Mouse (Mus musculus): ENCODE results near the gene Cacnb1. TPM values are rescaled to one million over a fixed set of nuclear protein-coding genes. Genes with fewer than 3 reads are reported as not detected.

The Cacnb1 gene
- total RNA-seq, 1 experiment: 6.2 TPM

DNA sequence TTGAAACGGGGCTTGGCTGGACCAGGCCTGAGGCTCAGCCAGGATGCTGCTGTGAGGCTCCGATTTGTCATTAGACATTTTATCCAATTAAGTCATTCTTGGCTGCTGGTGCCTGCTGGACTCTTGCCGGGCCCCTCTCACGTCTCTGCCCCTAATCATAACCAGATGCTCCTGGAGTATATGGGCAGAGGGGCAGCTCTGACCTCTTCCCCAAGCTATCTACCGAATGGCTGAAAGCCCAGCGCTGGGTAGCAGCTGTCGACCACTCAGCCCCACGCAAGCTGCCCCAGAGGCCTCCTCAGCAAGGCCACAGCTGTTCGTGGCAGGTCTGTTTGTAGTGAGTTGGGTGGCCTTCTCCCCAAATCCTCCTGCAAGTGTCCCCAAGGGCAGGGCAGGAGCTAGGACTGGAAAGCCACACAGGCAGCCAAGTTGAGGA lies 42.3 kb downstream of the Cacnb1 start:
- Histone ChIP-seq H3K9me3 (ENCODE audit: control insufficient read depth, insufficient read depth, low read depth, low read length) (no peaks in the 10 kb centered on the region), H3K27ac (ENCODE audit: insufficient read depth, low read depth, low read length, poor library complexity, severe bottlenecking) (no peak overlapping the region), H3K9ac (ENCODE audit: insufficient read depth, low read depth, low read length, poor library complexity, severe bottlenecking) (peak overlapping the region; percentile 7; the same call in 1 of the 2 replicates), H3K4me1 (ENCODE audit: control insufficient read depth in 2 of 2, insufficient read depth in 2 of 2, low read length in 2 of 2, poor library complexity in 1 of 2) (peaks cover 17 to 37% of the 10 kb centered on the region in 2 experiments; a peak in 3 of 4 replicates), H3K36me3 (ENCODE audit: control insufficient read depth, insufficient read depth, low read length, poor library complexity, severe bottlenecking) (no peaks in the 10 kb centered on the region), H3K4me3 (ENCODE audit: insufficient read depth in 1 of 2, low read depth in 1 of 2, low read length in 2 of 2, poor library complexity in 1 of 2, severe bottlenecking in 1 of 2) (no peak overlapping the region)
- DNase-seq (ENCODE audit: low read depth, low spot score): no peak
- no peak for TF ChIP-seq ZC3H11A (IDR thresholded peaks at IDR 0.05; ENCODE audit: borderline replicate concordance, low read depth, low read length)
- no peak for TF ChIP-seq CHD2 (IDR thresholded peaks at IDR 0.05; ENCODE audit: low read depth, low read length)
- TF ChIP-seq HCFC1 (IDR thresholded peaks at IDR 0.05; ENCODE audit: borderline replicate concordance, insufficient read depth, low read length): no peak
- no peak for TF ChIP-seq ZNF384 (IDR thresholded peaks at IDR 0.05; ENCODE audit: low read depth, low read length)
- TF ChIP-seq MAFK (IDR thresholded peaks at IDR 0.05; ENCODE audit: insufficient read depth, low read depth, low read length): no peak
- in situ Hi-C loops (cut with MboI; ENCODE audit: low sequenced_read_pairs in 2 of 2, unreplicated experiment in 2 of 2): no loop called here

DNA sequence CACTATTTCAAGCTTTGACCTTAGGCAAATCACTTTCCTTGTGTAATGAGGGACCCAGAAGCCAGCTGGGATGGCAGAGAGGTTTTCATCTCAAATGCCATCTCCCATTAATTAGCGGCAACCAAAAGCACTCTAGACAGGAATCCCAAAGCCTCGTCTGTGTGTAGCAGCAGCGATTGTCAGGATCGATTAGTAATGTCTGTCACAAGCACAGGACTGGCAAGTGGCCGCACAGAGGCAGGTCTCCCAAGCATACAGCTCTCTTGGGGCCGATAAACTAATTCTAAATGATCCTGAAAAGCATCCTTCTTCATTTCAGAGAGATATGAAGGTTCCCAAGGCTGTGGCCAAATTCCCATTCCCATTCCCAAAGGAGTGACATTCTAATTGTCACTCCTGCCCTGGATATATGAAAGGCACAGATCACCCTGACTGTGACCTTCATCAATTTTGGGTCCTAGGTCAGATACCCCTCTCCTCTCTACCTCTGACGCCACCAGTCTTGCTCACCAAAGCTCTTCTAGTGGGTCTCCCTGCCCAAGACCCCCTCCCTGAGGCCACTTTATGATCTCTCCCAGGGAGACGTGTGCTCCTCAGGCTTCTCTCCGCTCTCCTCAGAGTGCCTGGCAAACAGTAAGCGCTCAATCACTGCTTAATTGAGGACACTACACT lies 42.9 kb downstream of the Cacnb1 start:
- DNase-seq (ENCODE audit: low read depth, low spot score): no peak
- peak overlapping the region; percentile 31 to 66; a peak in 3 of 4 replicates for H3K4me3 ChIP-seq (ENCODE audit: insufficient read depth in 1 of 2, low read depth in 1 of 2, low read length in 2 of 2, poor library complexity in 1 of 2, severe bottlenecking in 1 of 2)
- no peak overlapping the region for H3K9ac ChIP-seq (ENCODE audit: insufficient read depth, low read depth, low read length, poor library complexity, severe bottlenecking)

DNA sequence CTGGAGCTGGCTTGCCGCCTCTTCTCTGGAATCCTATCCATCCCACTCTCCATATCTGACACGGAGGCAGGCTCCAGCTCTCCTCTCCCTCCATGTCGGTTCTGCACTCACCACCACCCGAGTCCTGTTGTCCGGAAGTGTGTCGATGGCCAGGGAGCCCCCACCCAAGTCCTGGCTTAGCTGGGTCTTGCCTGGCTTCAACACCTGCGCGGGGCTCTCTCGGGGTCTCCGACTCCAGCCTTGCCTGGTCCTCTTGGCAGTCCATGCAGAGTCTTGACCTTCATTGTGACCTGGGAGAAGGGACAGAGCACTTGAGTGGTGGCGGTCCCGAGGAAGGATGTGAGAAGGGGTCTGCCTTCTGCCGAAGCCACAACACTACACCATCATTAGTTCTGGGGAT lies 44.4 kb downstream of the Cacnb1 start:
- Histone ChIP-seq H3K4me3 (ENCODE audit: insufficient read depth in 1 of 2, low read depth in 1 of 2, low read length in 2 of 2, poor library complexity in 1 of 2, severe bottlenecking in 1 of 2) (no peak overlapping the region), H3K36me3 (ENCODE audit: control insufficient read depth, insufficient read depth, low read length, poor library complexity, severe bottlenecking) (0 out of 2 replicates have a peak, but pooled peaks cover under 1% of the 10 kb centered on the region), H3K4me1 (ENCODE audit: control insufficient read depth in 2 of 2, insufficient read depth in 2 of 2, low read length in 2 of 2, poor library complexity in 1 of 2) (peaks cover 17 to 27% of the 10 kb centered on the region in 2 experiments; a peak in 3 of 4 replicates), H3K9ac (ENCODE audit: insufficient read depth, low read depth, low read length, poor library complexity, severe bottlenecking) (no peak overlapping the region; the same call in 1 of the 2 replicates), H3K9me3 (ENCODE audit: control insufficient read depth, insufficient read depth, low read depth, low read length) (no peaks in the 10 kb centered on the region), H3K27ac (ENCODE audit: insufficient read depth, low read depth, low read length, poor library complexity, severe bottlenecking) (no peak overlapping the region)
- DNase-seq (ENCODE audit: low read depth, low spot score): no peak
- in situ Hi-C loops (cut with MboI; ENCODE audit: low sequenced_read_pairs in 2 of 2, unreplicated experiment in 2 of 2): no loop called here
- TF ChIP-seq MAFK (IDR thresholded peaks at IDR 0.05; ENCODE audit: insufficient read depth, low read depth, low read length) (no peak), ZNF384 (IDR thresholded peaks at IDR 0.05; ENCODE audit: low read depth, low read length) (no peak), HCFC1 (IDR thresholded peaks at IDR 0.05; ENCODE audit: borderline replicate concordance, insufficient read depth, low read length) (no peak), CHD2 (IDR thresholded peaks at IDR 0.05; ENCODE audit: low read depth, low read length) (no peak), ZC3H11A (IDR thresholded peaks at IDR 0.05; ENCODE audit: borderline replicate concordance, low read depth, low read length) (no peak)

More for the DNA sequence above, 42.9 kb downstream of the Cacnb1 start:
- TF ChIP-seq MAFK (IDR thresholded peaks at IDR 0.05; ENCODE audit: insufficient read depth, low read depth, low read length) (no peak), HCFC1 (IDR thresholded peaks at IDR 0.05; ENCODE audit: borderline replicate concordance, insufficient read depth, low read length) (no peak), ZNF384 (IDR thresholded peaks at IDR 0.05; ENCODE audit: low read depth, low read length) (no peak), CHD2 (IDR thresholded peaks at IDR 0.05; ENCODE audit: low read depth, low read length) (no peak), ZC3H11A (IDR thresholded peaks at IDR 0.05; ENCODE audit: borderline replicate concordance, low read depth, low read length) (no peak)
- no peak overlapping the region for H3K27ac ChIP-seq (ENCODE audit: insufficient read depth, low read depth, low read length, poor library complexity, severe bottlenecking)
- H3K9me3 ChIP-seq (ENCODE audit: control insufficient read depth, insufficient read depth, low read depth, low read length): no peaks in the 10 kb centered on the region
- in situ Hi-C loops (cut with MboI; ENCODE audit: low sequenced_read_pairs in 2 of 2, unreplicated experiment in 2 of 2): no loop called here
- no peaks in the 10 kb centered on the region for H3K36me3 ChIP-seq (ENCODE audit: control insufficient read depth, insufficient read depth, low read length, poor library complexity, severe bottlenecking)
- peaks cover 17 to 34% of the 10 kb centered on the region in 2 experiments; a peak in 3 of 4 replicates for H3K4me1 ChIP-seq (ENCODE audit: control insufficient read depth in 2 of 2, insufficient read depth in 2 of 2, low read length in 2 of 2, poor library complexity in 1 of 2)

DNA sequence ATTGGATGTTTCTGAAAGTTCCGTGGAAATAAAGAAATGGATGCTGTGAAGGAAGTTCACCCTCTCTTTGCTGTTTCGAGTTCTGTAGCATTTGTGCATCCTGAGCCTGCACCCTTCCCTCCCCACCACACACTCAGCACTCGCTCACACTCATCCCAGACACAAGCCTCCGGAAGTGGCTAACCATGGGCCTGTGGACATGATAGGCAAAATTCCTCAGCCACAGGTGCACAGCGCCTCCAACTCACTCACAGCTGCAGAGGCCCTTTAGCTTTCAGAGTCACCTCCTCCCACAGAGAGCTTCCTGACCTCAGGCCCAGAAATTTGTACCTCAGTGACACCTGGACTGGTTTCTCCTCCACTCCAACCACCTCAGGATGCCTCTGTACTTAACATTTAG lies 45.0 kb downstream of the Cacnb1 start:
- TF ChIP-seq CHD2 (IDR thresholded peaks at IDR 0.05; ENCODE audit: low read depth, low read length) (no peak), ZNF384 (IDR thresholded peaks at IDR 0.05; ENCODE audit: low read depth, low read length) (no peak), ZC3H11A (IDR thresholded peaks at IDR 0.05; ENCODE audit: borderline replicate concordance, low read depth, low read length) (no peak), HCFC1 (IDR thresholded peaks at IDR 0.05; ENCODE audit: borderline replicate concordance, insufficient read depth, low read length) (no peak), MAFK (IDR thresholded peaks at IDR 0.05; ENCODE audit: insufficient read depth, low read depth, low read length) (no peak)
- no peak for DNase-seq (ENCODE audit: low read depth, low spot score)
- peaks cover 17 to 21% of the 10 kb centered on the region in 2 experiments; a peak in 3 of 4 replicates for H3K4me1 ChIP-seq (ENCODE audit: control insufficient read depth in 2 of 2, insufficient read depth in 2 of 2, low read length in 2 of 2, poor library complexity in 1 of 2)
- no peaks in the 10 kb centered on the region for H3K9me3 ChIP-seq (ENCODE audit: control insufficient read depth, insufficient read depth, low read depth, low read length)
- no peak overlapping the region for H3K4me3 ChIP-seq (ENCODE audit: insufficient read depth in 1 of 2, low read depth in 1 of 2, low read length in 2 of 2, poor library complexity in 1 of 2, severe bottlenecking in 1 of 2)
- no peak overlapping the region for H3K9ac ChIP-seq (ENCODE audit: insufficient read depth, low read depth, low read length, poor library complexity, severe bottlenecking)
- in situ Hi-C loops (cut with MboI; ENCODE audit: low sequenced_read_pairs in 2 of 2, unreplicated experiment in 2 of 2): no loop called here
- H3K36me3 ChIP-seq (ENCODE audit: control insufficient read depth, insufficient read depth, low read length, poor library complexity, severe bottlenecking): peaks cover 6% of the 10 kb centered on the region; the same call in 1 of the 2 replicates
- H3K27ac ChIP-seq (ENCODE audit: insufficient read depth, low read depth, low read length, poor library complexity, severe bottlenecking): no peak overlapping the region

Data from ES-E14 (cell line).